Mouse (Mus musculus): ENCODE data around the gene Dync1h1. TPM values are rescaled to one million over a fixed set of nuclear protein-coding genes. Genes with fewer than 3 reads are reported as not detected.

Gene Dync1h1
- polyA plus RNA-seq, 1 experiment from 2014 or later, result 41.9 TPM

DNA sequence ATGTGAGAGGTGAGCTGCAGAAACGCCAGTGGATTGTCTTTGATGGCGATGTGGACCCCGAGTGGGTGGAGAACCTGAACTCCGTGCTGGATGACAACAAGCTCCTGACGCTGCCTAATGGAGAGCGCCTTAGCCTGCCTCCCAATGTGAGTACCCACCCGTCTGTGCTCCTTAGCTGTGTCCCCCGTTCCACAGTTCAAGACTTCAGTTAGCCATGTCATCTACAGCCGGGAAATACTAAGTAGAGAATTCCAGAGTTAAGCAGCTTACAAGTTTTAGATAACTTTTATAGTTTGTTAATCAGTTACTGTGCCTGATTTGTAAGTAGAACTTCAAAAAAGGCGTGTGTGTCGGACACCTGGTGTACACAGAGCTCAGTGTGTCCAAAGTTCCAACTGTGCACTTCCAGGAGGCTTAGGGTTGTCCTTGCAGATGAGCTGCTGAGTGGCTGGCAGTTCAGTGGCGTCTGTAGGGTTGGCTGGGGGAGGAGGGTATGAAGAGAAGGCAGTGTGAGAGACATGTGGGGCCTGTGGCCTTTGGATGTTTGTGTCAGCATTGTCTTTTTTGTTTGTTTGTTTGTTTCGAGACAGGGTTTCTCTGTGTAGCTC lies 36.4 kb downstream of the Dync1h1 start:
- no peak overlapping the region for H3K4me2 ChIP-seq (ENCODE audit: low read depth, low read length)
- no peak overlapping the region for H3K4me3 ChIP-seq (ENCODE audit: low read length)
- H3K27ac ChIP-seq (ENCODE audit: low read length), result no peak overlapping the region
- ATAC-seq (ENCODE audit: low read depth), result no peak
- 92% methylated on average over 13 of the region's 13 CpGs for WGBS
- H3K4me1 ChIP-seq (replicated peaks; ENCODE audit: control insufficient read depth, insufficient read depth, low read length), result no peaks in the 10 kb centered on the region
- no peaks in the 10 kb centered on the region for H3K9me3 ChIP-seq (ENCODE audit: control insufficient read depth, low read length)
- no peak overlapping the region for H3K9ac ChIP-seq (ENCODE audit: low read length)
- H3K27me3 ChIP-seq (ENCODE audit: control insufficient read depth, insufficient read depth, low read depth, low read length), result no peaks in the 10 kb centered on the region
- H3K36me3 ChIP-seq (ENCODE audit: control insufficient read depth, insufficient read depth, low read length), result peaks cover 87% of the 10 kb centered on the region

DNA sequence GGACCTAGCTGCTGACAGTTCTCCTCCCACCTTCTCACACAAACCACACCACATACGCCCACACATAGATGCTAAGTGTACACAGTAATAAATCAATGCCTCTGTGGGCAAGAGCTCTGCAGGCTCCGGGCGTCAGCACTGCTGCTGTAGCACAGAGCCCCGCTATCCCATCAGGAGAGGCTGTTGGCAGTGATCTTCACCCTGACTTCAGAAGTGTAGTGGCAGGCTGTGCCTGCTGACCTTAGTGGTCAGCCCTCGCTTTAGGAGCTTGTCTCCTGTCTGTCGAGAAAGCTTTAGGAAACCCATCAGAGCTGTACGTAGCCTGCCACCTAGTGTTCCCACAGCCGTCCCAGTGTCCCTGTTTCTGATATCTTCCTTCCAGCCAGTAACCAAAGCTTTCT lies 49.0 kb downstream of the Dync1h1 start:
- no peak for ATAC-seq (ENCODE audit: low read depth)
- Histone ChIP-seq H3K4me3 (ENCODE audit: low read length) (no peak overlapping the region), H3K27ac (ENCODE audit: low read length) (no peak overlapping the region), H3K9ac (ENCODE audit: low read length) (no peak overlapping the region), H3K36me3 (ENCODE audit: control insufficient read depth, insufficient read depth, low read length) (peaks cover 83% of the 10 kb centered on the region), H3K9me3 (ENCODE audit: control insufficient read depth, low read length) (no peaks in the 10 kb centered on the region), H3K4me2 (ENCODE audit: low read depth, low read length) (no peak overlapping the region), H3K27me3 (ENCODE audit: control insufficient read depth, insufficient read depth, low read depth, low read length) (no peaks in the 10 kb centered on the region), H3K4me1 (replicated peaks; ENCODE audit: control insufficient read depth, insufficient read depth, low read length) (no peaks in the 10 kb centered on the region)
- WGBS, result 69% methylated on average over 8 of the region's 8 CpGs

- Histone ChIP-seq H3K4me3 (ENCODE audit: low read length) (no peak overlapping the region), H3K36me3 (ENCODE audit: control insufficient read depth, insufficient read depth, low read length) (peaks cover 88% of the 10 kb centered on the region), H3K9me3 (ENCODE audit: control insufficient read depth, low read length) (no peaks in the 10 kb centered on the region), H3K27ac (ENCODE audit: low read length) (no peak overlapping the region), H3K4me1 (replicated peaks; ENCODE audit: control insufficient read depth, insufficient read depth, low read length) (no peaks in the 10 kb centered on the region), H3K9ac (ENCODE audit: low read length) (no peak overlapping the region), H3K27me3 (ENCODE audit: control insufficient read depth, insufficient read depth, low read depth, low read length) (no peaks in the 10 kb centered on the region), H3K4me2 (ENCODE audit: low read depth, low read length) (no peak overlapping the region)
- no peak for ATAC-seq (ENCODE audit: low read depth)
- WGBS, result 95% methylated on average over 17 of the region's 17 CpGs
Measured at GRCm38 (mm10) chr12:110651464-110651863, 50.2 kb downstream of the Dync1h1 start.

- H3K9me3 ChIP-seq (ENCODE audit: control insufficient read depth, low read length), result no peaks in the 10 kb centered on the region
- ATAC-seq (ENCODE audit: low read depth), result no peak
- H3K4me2 ChIP-seq (ENCODE audit: low read depth, low read length), result no peak overlapping the region
- no peak overlapping the region for H3K9ac ChIP-seq (ENCODE audit: low read length)
- H3K36me3 ChIP-seq (ENCODE audit: control insufficient read depth, insufficient read depth, low read length), result peaks cover 85% of the 10 kb centered on the region
- 93% methylated on average over 14 of the region's 14 CpGs for WGBS
- no peak overlapping the region for H3K27ac ChIP-seq (ENCODE audit: low read length)
- H3K4me3 ChIP-seq (ENCODE audit: low read length), result no peak overlapping the region
- no peaks in the 10 kb centered on the region for H3K27me3 ChIP-seq (ENCODE audit: control insufficient read depth, insufficient read depth, low read depth, low read length)
- H3K4me1 ChIP-seq (replicated peaks; ENCODE audit: control insufficient read depth, insufficient read depth, low read length), result no peaks in the 10 kb centered on the region
Measured at GRCm38 (mm10) chr12:110661746-110662145, 60.5 kb downstream of the Dync1h1 start.

- H3K27ac ChIP-seq (ENCODE audit: low read length), result no peak overlapping the region
- H3K27me3 ChIP-seq (ENCODE audit: control insufficient read depth, insufficient read depth, low read depth, low read length), result no peaks in the 10 kb centered on the region
- no peaks in the 10 kb centered on the region for H3K9me3 ChIP-seq (ENCODE audit: control insufficient read depth, low read length)
- no peak overlapping the region for H3K4me2 ChIP-seq (ENCODE audit: low read depth, low read length)
- WGBS, result 81% methylated on average over 13 of the region's 13 CpGs
- no peak overlapping the region for H3K9ac ChIP-seq (ENCODE audit: low read length)
- no peak overlapping the region for H3K4me3 ChIP-seq (ENCODE audit: low read length)
- H3K36me3 ChIP-seq (ENCODE audit: control insufficient read depth, insufficient read depth, low read length), result peaks cover 54% of the 10 kb centered on the region
- ATAC-seq (ENCODE audit: low read depth), result no peak
- no peaks in the 10 kb centered on the region for H3K4me1 ChIP-seq (replicated peaks; ENCODE audit: control insufficient read depth, insufficient read depth, low read length)
Measured at GRCm38 (mm10) chr12:110667466-110668077, 66.3 kb downstream of the Dync1h1 start.

DNA sequence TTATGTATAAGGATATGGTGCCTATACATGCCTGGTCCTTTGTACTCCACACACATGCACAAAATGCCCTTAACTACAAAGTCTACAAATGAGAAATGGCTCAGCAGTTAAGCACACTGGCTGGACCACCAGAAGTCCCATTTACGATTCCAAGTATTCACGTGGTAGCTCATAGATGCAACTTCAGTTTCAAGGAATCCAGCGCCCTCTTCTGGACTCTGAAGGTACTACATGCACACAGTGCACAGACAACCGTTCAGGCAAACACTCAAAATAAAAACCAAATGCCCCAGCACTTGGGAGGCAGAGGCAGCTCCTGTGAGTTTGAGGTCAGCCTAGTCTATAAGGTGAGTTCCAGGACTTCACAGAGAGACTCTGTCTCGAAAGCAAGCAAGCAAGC lies 73.0 kb downstream of the Dync1h1 start:
- Histone ChIP-seq H3K4me1 (replicated peaks; ENCODE audit: control insufficient read depth, insufficient read depth, low read length) (no peaks in the 10 kb centered on the region), H3K36me3 (ENCODE audit: control insufficient read depth, insufficient read depth, low read length) (no peaks in the 10 kb centered on the region; the same call in 1 of the 2 replicates), H3K27me3 (ENCODE audit: control insufficient read depth, insufficient read depth, low read depth, low read length) (no peaks in the 10 kb centered on the region), H3K4me2 (ENCODE audit: low read depth, low read length) (no peak overlapping the region), H3K9me3 (ENCODE audit: control insufficient read depth, low read length) (no peaks in the 10 kb centered on the region), H3K9ac (ENCODE audit: low read length) (no peak overlapping the region), H3K27ac (ENCODE audit: low read length) (no peak overlapping the region), H3K4me3 (ENCODE audit: low read length) (no peak overlapping the region)
- no peak for ATAC-seq (ENCODE audit: low read depth)
- WGBS, result 49% methylated on average over 5 of the region's 5 CpGs

DNA sequence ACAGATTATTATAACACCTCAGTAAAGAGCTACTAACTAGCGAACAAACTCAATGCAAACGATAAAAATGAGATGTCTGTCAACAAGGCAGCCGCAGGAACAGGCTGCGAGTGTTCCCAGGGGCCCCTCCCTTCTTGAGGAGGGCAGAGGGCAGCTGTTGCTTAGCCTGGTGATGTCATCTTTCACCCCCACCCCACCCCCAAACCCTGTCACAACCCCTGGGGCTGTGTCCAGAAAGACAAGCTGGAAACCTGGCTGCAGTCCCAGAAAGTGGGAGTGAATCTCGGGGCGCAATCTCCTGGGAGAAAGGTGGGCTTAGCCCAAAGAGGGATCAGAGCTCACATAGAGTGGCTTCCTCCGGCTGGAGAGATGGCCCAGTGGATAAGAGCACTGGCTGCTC lies 79.9 kb downstream of the Dync1h1 start:
- Histone ChIP-seq H3K4me1 (replicated peaks; ENCODE audit: control insufficient read depth, insufficient read depth, low read length) (no peaks in the 10 kb centered on the region; the same call in 1 of the 2 replicates), H3K27me3 (ENCODE audit: control insufficient read depth, insufficient read depth, low read depth, low read length) (no peaks in the 10 kb centered on the region), H3K4me3 (ENCODE audit: low read length) (no peak overlapping the region), H3K9me3 (ENCODE audit: control insufficient read depth, low read length) (no peaks in the 10 kb centered on the region), H3K27ac (ENCODE audit: low read length) (no peak overlapping the region), H3K36me3 (ENCODE audit: control insufficient read depth, insufficient read depth, low read length) (no peaks in the 10 kb centered on the region), H3K9ac (ENCODE audit: low read length) (no peak overlapping the region), H3K4me2 (ENCODE audit: low read depth, low read length) (no peak overlapping the region)
- ATAC-seq (ENCODE audit: low read depth), result peak; percentile 78
- 19% methylated on average over 7 of the region's 7 CpGs for WGBS

GRCm38 (mm10) chr12:110681878-110682277 lies 80.6 kb downstream of the Dync1h1 start:
- ATAC-seq (ENCODE audit: low read depth), result no peak
- Histone ChIP-seq H3K36me3 (ENCODE audit: control insufficient read depth, insufficient read depth, low read length) (0 out of 2 replicates have a peak, but pooled peaks cover 2% of the 10 kb centered on the region), H3K9ac (ENCODE audit: low read length) (no peak overlapping the region), H3K4me2 (ENCODE audit: low read depth, low read length) (no peak overlapping the region), H3K27me3 (ENCODE audit: control insufficient read depth, insufficient read depth, low read depth, low read length) (no peaks in the 10 kb centered on the region), H3K4me1 (replicated peaks; ENCODE audit: control insufficient read depth, insufficient read depth, low read length) (no peaks in the 10 kb centered on the region; the same call in 1 of the 2 replicates), H3K4me3 (ENCODE audit: low read length) (no peak overlapping the region), H3K27ac (ENCODE audit: low read length) (no peak overlapping the region), H3K9me3 (ENCODE audit: control insufficient read depth, low read length) (no peaks in the 10 kb centered on the region)
- 48% methylated on average over 3 of the region's 3 CpGs for WGBS

DNA sequence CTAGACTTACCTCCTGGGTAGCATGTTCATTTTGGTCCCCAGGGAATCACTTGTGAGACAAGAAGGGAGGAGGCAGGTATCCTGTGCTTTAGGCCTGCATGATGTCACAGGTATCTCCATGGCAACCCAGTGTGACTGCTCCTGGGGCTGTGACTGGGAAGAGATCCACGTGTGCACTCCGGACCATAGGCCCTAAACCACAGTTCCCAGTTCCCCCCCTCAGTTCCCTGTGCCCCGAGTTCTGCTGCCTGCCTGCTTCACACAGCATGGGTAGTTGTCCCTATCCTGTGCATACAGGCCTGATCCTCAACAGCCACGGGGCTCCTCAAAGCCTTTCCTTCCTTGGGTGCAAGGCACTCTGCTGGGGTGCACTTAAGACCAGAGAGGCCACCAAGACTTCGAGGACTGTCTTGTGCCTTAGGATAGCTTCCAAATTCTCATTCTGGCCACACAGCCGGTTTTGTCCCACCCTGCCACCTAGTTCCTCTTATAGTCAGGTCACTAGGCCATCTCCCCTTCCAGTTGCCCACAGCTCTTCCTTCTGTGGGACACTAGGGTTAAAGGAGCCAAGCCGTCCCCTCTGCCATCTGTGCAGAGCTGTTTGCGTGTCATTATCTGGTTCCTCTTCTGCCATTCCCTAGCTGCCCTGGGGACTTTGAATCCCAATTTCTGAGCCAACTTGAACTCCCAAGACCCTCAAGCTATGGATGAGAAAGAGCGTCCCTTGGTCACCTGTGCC lies 81.5 kb downstream of the Dync1h1 start, which contains the start of gene 1700001K19Rik:
Gene 1700001K19Rik (minus strand): TSS at position 59 of the 739 bp plus-strand sequence.
- H3K9me3 ChIP-seq (ENCODE audit: control insufficient read depth, low read length), result no peaks in the 10 kb centered on the region
- no peak within 1 kb of the TSS for H3K27ac ChIP-seq (ENCODE audit: low read length)
- no peak; the same call in 1 of the 2 replicates for ATAC-seq (ENCODE audit: low read depth)
- H3K4me2 ChIP-seq (ENCODE audit: low read depth, low read length), result no peak within 1 kb of the TSS
- no peak within 1 kb of the TSS for H3K9ac ChIP-seq (ENCODE audit: low read length)
- H3K4me1 ChIP-seq (replicated peaks; ENCODE audit: control insufficient read depth, insufficient read depth, low read length), result no peaks in the 10 kb centered on the region; the same call in 1 of the 2 replicates
- no peak within 1 kb of the TSS for H3K4me3 ChIP-seq (ENCODE audit: low read length)
- H3K27me3 ChIP-seq (ENCODE audit: control insufficient read depth, insufficient read depth, low read depth, low read length), result no peaks in the 10 kb centered on the region
- H3K36me3 ChIP-seq (ENCODE audit: control insufficient read depth, insufficient read depth, low read length), result 0 out of 2 replicates have a peak, but pooled peaks cover 2% of the 10 kb centered on the region
- 75% methylated on average over 9 of the region's 9 CpGs for WGBS

All from lung, embryonic 16.5 days (tissue).